Mouse (Mus musculus): Measurements from ENCODE around the gene Gm20388.

DNA sequence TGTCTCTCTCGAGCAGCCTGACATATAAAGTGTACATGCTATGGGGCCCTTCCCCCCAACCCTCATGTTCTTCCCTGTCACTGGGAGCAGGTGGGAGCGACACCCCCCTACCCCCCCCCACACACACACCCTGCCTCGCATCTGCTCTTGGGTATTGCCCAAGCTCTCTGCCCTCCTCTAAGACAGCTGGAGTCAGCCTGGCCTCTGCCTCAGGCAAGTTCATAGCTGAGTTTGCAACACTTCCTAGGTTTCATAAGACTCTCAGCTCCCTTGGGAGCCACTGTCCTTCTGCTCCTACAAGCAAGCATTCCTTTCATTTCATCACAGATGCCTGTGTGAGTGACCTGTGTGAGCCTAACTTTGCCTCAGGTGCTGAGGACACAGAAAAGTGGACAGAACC lies 2009.1 kb downstream of the Gm20388 start:
- TF ChIP-seq HCFC1 (IDR thresholded peaks at IDR 0.05; ENCODE audit: borderline replicate concordance, insufficient read depth, low read length) (no peak), MAFK (IDR thresholded peaks at IDR 0.05; ENCODE audit: insufficient read depth, low read depth, low read length) (no peak), CHD2 (IDR thresholded peaks at IDR 0.05; ENCODE audit: low read depth, low read length) (no peak), ZC3H11A (IDR thresholded peaks at IDR 0.05; ENCODE audit: borderline replicate concordance, low read depth, low read length) (no peak), ZNF384 (IDR thresholded peaks at IDR 0.05; ENCODE audit: low read depth, low read length) (no peak)
